Mouse (Mus musculus): ENCODE measurements at regions not wholly inside any gene's neighbourhood (a gene's known extent, or its start where the extent isn't known, plus 50 kb on each side); places are given as distances from the start of the nearest gene placed in this dataset. TPM values are rescaled to one million over a fixed set of nuclear protein-coding genes. Genes with fewer than 3 reads are reported as not detected.

- H3K27ac ChIP-seq (replicated peaks) = no peak overlapping the region
- H3K4me3 ChIP-seq = no peak overlapping the region
- no peaks in the 10 kb centered on the region for H3K4me1 ChIP-seq
- H3K27me3 ChIP-seq (ENCODE audit: low read depth, poor library complexity, severe bottlenecking) = no peaks in the 10 kb centered on the region
- no peak for DNase-seq (ENCODE audit: low spot score)
- no peaks in the 10 kb centered on the region for H3K9me3 ChIP-seq (replicated peaks)
- peaks cover 8% of the 10 kb centered on the region for H3K36me3 ChIP-seq
These were observed 1835.1 kb upstream of the Lrrc6 start for GRCm38 (mm10) chr15:68335837-68336236.

GRCm38 (mm10) chr15:68316116-68316515 is 1815.4 kb upstream of the Lrrc6 start:
- Histone ChIP-seq H3K4me1 (no peaks in the 10 kb centered on the region), H3K27me3 (ENCODE audit: low read depth, poor library complexity, severe bottlenecking) (no peaks in the 10 kb centered on the region), H3K9me3 (replicated peaks) (no peaks in the 10 kb centered on the region), H3K36me3 (no peaks in the 10 kb centered on the region), H3K27ac (replicated peaks) (no peak overlapping the region), H3K4me3 (no peak overlapping the region)
- no peak for DNase-seq (ENCODE audit: low spot score)
- WGBS = 89% methylated on average over 1 of the region's 1 CpGs

MicroRNA genes in the stretch of these regions (microRNA counts, 519-probe panel; counts per million panel counts)
- not detected for microRNA mmu-miR-30b
- 3,749 counts per million, percentile 17 among the panel's probes with 10 or more counts for microRNA mmu-miR-30d

Small RNAs in the stretch of these regions (microRNA-seq; reads per million reads assigned to microRNA genes)
- gene Mir30b (171 reads per million, percentile 57 among the genes with 10 or more reads in this experiment), gene Mir30d (5,933 reads per million, percentile 91 among the genes with 10 or more reads in this experiment)

All from midbrain, embryonic 10.5 days (tissue).